Mouse (Mus musculus): ENCODE results near the gene Cacng3. TPM values are rescaled to one million over a fixed set of nuclear protein-coding genes. Genes with fewer than 3 reads are reported as not detected.

Cacng3 gene
- polyA plus RNA-seq, 1 experiment from 2014 or later, result 1.5 TPM

GRCm38 (mm10) chr7:122723358-122723876 lies 53.1 kb downstream of the Cacng3 start:
- ATAC-seq (replicated peaks; ENCODE audit: low FRiP score), result peak; percentile 62; the same call in 1 of the 2 replicates
- Histone ChIP-seq H3K9me3 (replicated peaks) (no peaks in the 10 kb centered on the region), H3K27ac (no peak overlapping the region), H3K27me3 (no peaks in the 10 kb centered on the region), H3K4me3 (replicated peaks) (no peak overlapping the region), H3K4me1 (peaks cover 5% of the 10 kb centered on the region), H3K4me2 (no peak overlapping the region), H3K36me3 (no peaks in the 10 kb centered on the region), H3K9ac (no peak overlapping the region)
- WGBS, result 47% methylated on average over 5 of the region's 5 CpGs

- no peak overlapping the region for H3K4me2 ChIP-seq
- no peaks in the 10 kb centered on the region for H3K36me3 ChIP-seq
- no peak for ATAC-seq (replicated peaks; ENCODE audit: low FRiP score)
- H3K27me3 ChIP-seq, result no peaks in the 10 kb centered on the region
- H3K4me1 ChIP-seq, result peaks cover 10% of the 10 kb centered on the region
- H3K4me3 ChIP-seq (replicated peaks), result no peak overlapping the region
- H3K9me3 ChIP-seq (replicated peaks), result no peaks in the 10 kb centered on the region
- 71% methylated on average over 2 of the region's 2 CpGs for WGBS
- H3K27ac ChIP-seq, result no peak overlapping the region
- no peak overlapping the region for H3K9ac ChIP-seq
Observed at GRCm38 (mm10) chr7:122726376-122726775, 56.1 kb downstream of the Cacng3 start.

- ATAC-seq (replicated peaks; ENCODE audit: low FRiP score), result no peak
- H3K9me3 ChIP-seq (replicated peaks), result no peaks in the 10 kb centered on the region
- H3K27me3 ChIP-seq, result no peaks in the 10 kb centered on the region
- no peak overlapping the region for H3K4me2 ChIP-seq
- H3K27ac ChIP-seq, result 0 out of 2 replicates have a peak overlapping the region, but pooled peaks have one; percentile 18
- 93% methylated on average over 8 of the region's 8 CpGs for WGBS
- no peak overlapping the region for H3K4me3 ChIP-seq (replicated peaks)
- H3K4me1 ChIP-seq, result peaks cover 10% of the 10 kb centered on the region
- H3K36me3 ChIP-seq, result no peaks in the 10 kb centered on the region
- no peak overlapping the region for H3K9ac ChIP-seq
Observed at GRCm38 (mm10) chr7:122728186-122728585, 57.9 kb downstream of the Cacng3 start.

GRCm38 (mm10) chr7:122728846-122729245 lies 58.6 kb downstream of the Cacng3 start:
- 33% methylated on average over 7 of the region's 7 CpGs for WGBS
- Histone ChIP-seq H3K4me3 (replicated peaks) (no peak overlapping the region), H3K27me3 (no peaks in the 10 kb centered on the region), H3K4me2 (no peak overlapping the region), H3K36me3 (no peaks in the 10 kb centered on the region), H3K9ac (no peak overlapping the region), H3K27ac (peak overlapping the region; percentile 18; the same call in 1 of the 2 replicates), H3K9me3 (replicated peaks) (no peaks in the 10 kb centered on the region), H3K4me1 (peaks cover 6% of the 10 kb centered on the region)
- no peak; the same call in 1 of the 2 replicates for ATAC-seq (replicated peaks; ENCODE audit: low FRiP score)

GRCm38 (mm10) chr7:122735323-122735722 lies 65.0 kb downstream of the Cacng3 start:
- Histone ChIP-seq H3K9me3 (replicated peaks) (no peaks in the 10 kb centered on the region), H3K36me3 (no peaks in the 10 kb centered on the region), H3K9ac (no peak overlapping the region), H3K4me2 (no peak overlapping the region), H3K27ac (no peak overlapping the region), H3K4me3 (replicated peaks) (no peak overlapping the region), H3K4me1 (no peaks in the 10 kb centered on the region), H3K27me3 (no peaks in the 10 kb centered on the region)
- WGBS, result 67% methylated on average over 11 of the region's 11 CpGs
- no peak for ATAC-seq (replicated peaks; ENCODE audit: low FRiP score)

- no peaks in the 10 kb centered on the region for H3K27me3 ChIP-seq
- 58% methylated on average over 5 of the region's 5 CpGs for WGBS
- H3K4me3 ChIP-seq (replicated peaks), result no peak overlapping the region
- no peaks in the 10 kb centered on the region for H3K4me1 ChIP-seq
- no peak overlapping the region for H3K4me2 ChIP-seq
- no peak for ATAC-seq (replicated peaks; ENCODE audit: low FRiP score)
- no peak overlapping the region for H3K27ac ChIP-seq
- no peaks in the 10 kb centered on the region for H3K9me3 ChIP-seq (replicated peaks)
- no peak overlapping the region for H3K9ac ChIP-seq
- H3K36me3 ChIP-seq, result no peaks in the 10 kb centered on the region
Observed at GRCm38 (mm10) chr7:122738541-122738940, 68.2 kb downstream of the Cacng3 start.

GRCm38 (mm10) chr7:122740663-122741062 lies 70.4 kb downstream of the Cacng3 start:
- no peak for ATAC-seq (replicated peaks; ENCODE audit: low FRiP score)
- no peak overlapping the region for H3K27ac ChIP-seq
- H3K36me3 ChIP-seq, result no peaks in the 10 kb centered on the region
- H3K4me2 ChIP-seq, result no peak overlapping the region
- H3K4me3 ChIP-seq (replicated peaks), result no peak overlapping the region
- no peak overlapping the region for H3K9ac ChIP-seq
- H3K4me1 ChIP-seq, result no peaks in the 10 kb centered on the region
- WGBS, result 87% methylated on average over 2 of the region's 2 CpGs
- no peaks in the 10 kb centered on the region for H3K27me3 ChIP-seq
- H3K9me3 ChIP-seq (replicated peaks), result no peaks in the 10 kb centered on the region

- H3K27ac ChIP-seq, result no peak overlapping the region
- H3K9ac ChIP-seq, result no peak overlapping the region
- 88% methylated on average over 5 of the region's 5 CpGs for WGBS
- H3K27me3 ChIP-seq, result peaks cover 12% of the 10 kb centered on the region
- ATAC-seq (replicated peaks; ENCODE audit: low FRiP score), result no peak
- H3K4me1 ChIP-seq, result peaks cover 10% of the 10 kb centered on the region; the same call in 1 of the 2 replicates
- no peaks in the 10 kb centered on the region for H3K9me3 ChIP-seq (replicated peaks)
- H3K4me3 ChIP-seq (replicated peaks), result no peak overlapping the region
- H3K36me3 ChIP-seq, result no peaks in the 10 kb centered on the region
- H3K4me2 ChIP-seq, result no peak overlapping the region
Observed at GRCm38 (mm10) chr7:122755920-122756603, 85.8 kb downstream of the Cacng3 start.

- Histone ChIP-seq H3K4me3 (replicated peaks) (no peak overlapping the region), H3K27me3 (peaks cover 12% of the 10 kb centered on the region), H3K27ac (no peak overlapping the region), H3K36me3 (no peaks in the 10 kb centered on the region), H3K4me1 (peaks cover 10% of the 10 kb centered on the region; the same call in 1 of the 2 replicates), H3K9ac (no peak overlapping the region), H3K4me2 (no peak overlapping the region), H3K9me3 (replicated peaks) (no peaks in the 10 kb centered on the region)
- ATAC-seq (replicated peaks; ENCODE audit: low FRiP score), result peak; percentile 71
- WGBS, result 28% methylated on average over 3 of the region's 3 CpGs
Observed at GRCm38 (mm10) chr7:122758645-122759044, 88.4 kb downstream of the Cacng3 start.

GRCm38 (mm10) chr7:122764506-122764905 lies 94.2 kb downstream of the Cacng3 start:
- WGBS, result 76% methylated on average over 5 of the region's 5 CpGs
- no peaks in the 10 kb centered on the region for H3K36me3 ChIP-seq

GRCm38 (mm10) chr7:122768292-122769020 lies 98.2 kb downstream of the Cacng3 start:
- no peak for ATAC-seq (replicated peaks; ENCODE audit: low FRiP score)

More at GRCm38 (mm10) chr7:122764506-122764905, 94.2 kb downstream of the Cacng3 start:
- Histone ChIP-seq H3K4me3 (replicated peaks) (no peak overlapping the region), H3K9ac (no peak overlapping the region), H3K9me3 (replicated peaks) (no peaks in the 10 kb centered on the region), H3K4me1 (no peaks in the 10 kb centered on the region), H3K4me2 (no peak overlapping the region), H3K27ac (no peak overlapping the region), H3K27me3 (no peaks in the 10 kb centered on the region)
- no peak for ATAC-seq (replicated peaks; ENCODE audit: low FRiP score)

GRCm38 (mm10) chr7:122779601-122780000 lies 109.3 kb downstream of the Cacng3 start:
- 76% methylated on average over 7 of the region's 7 CpGs for WGBS
- Histone ChIP-seq H3K36me3 (no peaks in the 10 kb centered on the region), H3K9ac (no peak overlapping the region), H3K27me3 (no peaks in the 10 kb centered on the region), H3K27ac (no peak overlapping the region), H3K4me3 (replicated peaks) (no peak overlapping the region), H3K4me1 (no peaks in the 10 kb centered on the region), H3K9me3 (replicated peaks) (no peaks in the 10 kb centered on the region), H3K4me2 (no peak overlapping the region)
- no peak for ATAC-seq (replicated peaks; ENCODE audit: low FRiP score)

More at GRCm38 (mm10) chr7:122768292-122769020, 98.2 kb downstream of the Cacng3 start:
- Histone ChIP-seq H3K9ac (no peak overlapping the region), H3K27ac (no peak overlapping the region), H3K4me1 (no peaks in the 10 kb centered on the region), H3K9me3 (replicated peaks) (no peaks in the 10 kb centered on the region), H3K36me3 (no peaks in the 10 kb centered on the region), H3K4me3 (replicated peaks) (no peak overlapping the region), H3K4me2 (no peak overlapping the region), H3K27me3 (no peaks in the 10 kb centered on the region)
- 82% methylated on average over 27 of the region's 27 CpGs for WGBS
